20 mouse cellular contexts compared by ENCODE assay signal in genomic region chr4:57216535-57216934, GRCm38 (mm10).
DNase-seq lines count a peak whose midpoint lies in the region; ATAC-seq and TF ChIP-seq lines count a peak whose summit lies in the region.
"Had no signal": no experiment of that assay in that cellular context is flagged by ENCODE, and none has a peak within 500 bp of the region (broad histone marks: within the 10 kb centered on the region; RNA-seq: fewer than 3 reads in every experiment).

No protein-coding gene starts in this region.

- H3K4me3 ChIP-seq in hindbrain, postnatal 0 days (ENCODE audit: low read length) = no peak overlapping the region
- no peak overlapping the region for H3K4me3 ChIP-seq in hindbrain, embryonic 11.5 days (ENCODE audit: low read depth, low read length)
- no peak overlapping the region for H3K4me3 ChIP-seq in lung, postnatal 0 days (ENCODE audit: low read depth, low read length)
- H3K4me3 ChIP-seq: embryonic facial prominence, embryonic 13.5 days; heart, embryonic 10.5 days; hindbrain, embryonic 15.5 days; limb, embryonic 10.5 days; liver, embryonic 12.5 days; midbrain, embryonic 10.5 days had no signal

- TF ChIP-seq CTCF in hindbrain, postnatal 0 days (IDR thresholded peaks at IDR 0.05; ENCODE audit: low read depth) = peak; percentile 33
- peak; percentile 51 for TF ChIP-seq CTCF in lung, postnatal 0 days (IDR thresholded peaks at IDR 0.05)

- no peak for TF ChIP-seq EP300 in lung, postnatal 0 days (IDR thresholded peaks at IDR 0.05)

- no peak overlapping the region for H3K27ac ChIP-seq in hindbrain, postnatal 0 days
- no peak overlapping the region for H3K27ac ChIP-seq in hindbrain, embryonic 11.5 days (ENCODE audit: low read depth, low read length)
- no peak overlapping the region for H3K27ac ChIP-seq in lung, postnatal 0 days (ENCODE audit: low read length)
- H3K27ac ChIP-seq: embryonic facial prominence, embryonic 13.5 days; heart, embryonic 10.5 days; hindbrain, embryonic 15.5 days; limb, embryonic 10.5 days; liver, embryonic 12.5 days; midbrain, embryonic 10.5 days had no signal

- H3K4me2 ChIP-seq in hindbrain, postnatal 0 days (ENCODE audit: low read depth, low read length) = no peak overlapping the region
- H3K4me2 ChIP-seq in hindbrain, embryonic 11.5 days (replicated peaks; ENCODE audit: low read depth, low read length) = no peak overlapping the region
- H3K4me2 ChIP-seq in lung, postnatal 0 days (replicated peaks; ENCODE audit: low read depth, low read length) = no peak overlapping the region
- H3K4me2 ChIP-seq: embryonic facial prominence, embryonic 13.5 days; hindbrain, embryonic 15.5 days; liver, embryonic 12.5 days had no signal

- WGBS in hindbrain, postnatal 0 days = 94% methylated on average over 4 of the region's 4 CpGs
- 91% methylated on average over 4 of the region's 4 CpGs for WGBS in hindbrain, embryonic 11.5 days
- 93% methylated on average over 4 of the region's 4 CpGs for WGBS in lung, postnatal 0 days

- 0 out of 2 replicates have a peak, but pooled peaks cover 4% of the 10 kb centered on the region for H3K36me3 ChIP-seq in hindbrain, postnatal 0 days (ENCODE audit: insufficient read depth, low read length)
- H3K36me3 ChIP-seq in hindbrain, embryonic 11.5 days (ENCODE audit: control insufficient read depth, insufficient read depth, low read length) = no peaks in the 10 kb centered on the region
- peaks cover 3% of the 10 kb centered on the region; the same call in 1 of the 2 replicates for H3K36me3 ChIP-seq in lung, postnatal 0 days (ENCODE audit: insufficient read depth, low read length)
- H3K36me3 ChIP-seq: embryonic facial prominence, embryonic 13.5 days; heart, embryonic 10.5 days; hindbrain, embryonic 15.5 days; limb, embryonic 10.5 days; liver, embryonic 12.5 days; midbrain, embryonic 10.5 days had no signal

- H3K4me1 ChIP-seq in hindbrain, postnatal 0 days (ENCODE audit: insufficient read depth, low read length) = no peaks in the 10 kb centered on the region
- H3K4me1 ChIP-seq in hindbrain, embryonic 11.5 days (replicated peaks; ENCODE audit: control insufficient read depth, insufficient read depth, low read length) = no peaks in the 10 kb centered on the region
- H3K4me1 ChIP-seq in lung, postnatal 0 days (ENCODE audit: insufficient read depth, low read depth, low read length) = no peaks in the 10 kb centered on the region
- H3K4me1 ChIP-seq: embryonic facial prominence, embryonic 13.5 days; heart, embryonic 10.5 days; limb, embryonic 10.5 days; liver, embryonic 12.5 days; midbrain, embryonic 10.5 days had no signal

- ATAC-seq in hindbrain, postnatal 0 days = no peak
- no peak for ATAC-seq in hindbrain, embryonic 11.5 days (ENCODE audit: low FRiP score)
- no peak for ATAC-seq in lung, postnatal 0 days
- ATAC-seq: liver, embryonic 12.5 days had no signal

- no peak overlapping the region for H3K9ac ChIP-seq in hindbrain, postnatal 0 days (replicated peaks; ENCODE audit: low read length)
- H3K9ac ChIP-seq in hindbrain, embryonic 11.5 days (ENCODE audit: low read depth, low read length) = no peak overlapping the region
- no peak overlapping the region for H3K9ac ChIP-seq in lung, postnatal 0 days (replicated peaks; ENCODE audit: low read depth)
- H3K9ac ChIP-seq: embryonic facial prominence, embryonic 13.5 days; hindbrain, embryonic 15.5 days; liver, embryonic 12.5 days had no signal

- DNase-seq in hindbrain, postnatal 0 days (ENCODE audit: low spot score) = no peak
- DNase-seq in hindbrain, embryonic 11.5 days (ENCODE audit: low spot score) = no peak
- peak; percentile 42 for DNase-seq in lung, postnatal 0 days (ENCODE audit: low spot score)
- no peak for DNase-seq in lung, postnatal 10 days
- peak; percentile 45 for DNase-seq in NIH3T3 (ENCODE audit: low read depth)
- peak; percentile 22 for DNase-seq in embryo, embryonic 11 days
- no peak for DNase-seq in ovary, postnatal 36 days (ENCODE audit: low spot score)
- no peak for DNase-seq in kidney, adult 11 months
- DNase-seq: cerebellum, adult 11 months; cerebellum, postnatal 25 days; gastrocnemius, postnatal 10 days; heart, postnatal 14 days; lung, postnatal 14 days; thymus, postnatal 4 days had no signal

- no peaks in the 10 kb centered on the region for H3K27me3 ChIP-seq in hindbrain, postnatal 0 days (ENCODE audit: insufficient read depth, low read length)
- H3K27me3 ChIP-seq in hindbrain, embryonic 11.5 days (ENCODE audit: control insufficient read depth, insufficient read depth, low read length) = no peaks in the 10 kb centered on the region
- no peaks in the 10 kb centered on the region for H3K27me3 ChIP-seq in lung, postnatal 0 days (replicated peaks; ENCODE audit: insufficient read depth, low read length)
- H3K27me3 ChIP-seq: embryonic facial prominence, embryonic 13.5 days; hindbrain, embryonic 15.5 days; liver, embryonic 12.5 days had no signal

- H3K9me3 ChIP-seq in hindbrain, postnatal 0 days (ENCODE audit: low read length) = no peaks in the 10 kb centered on the region
- no peaks in the 10 kb centered on the region for H3K9me3 ChIP-seq in hindbrain, embryonic 11.5 days (ENCODE audit: control insufficient read depth, low read length)
- H3K9me3 ChIP-seq in lung, postnatal 0 days (ENCODE audit: low read length) = no peaks in the 10 kb centered on the region
- H3K9me3 ChIP-seq: embryonic facial prominence, embryonic 13.5 days; heart, embryonic 10.5 days; hindbrain, embryonic 15.5 days; limb, embryonic 10.5 days; liver, embryonic 12.5 days; midbrain, embryonic 10.5 days had no signal

Comparison
In these comparisons a context has a peak if more than half of its experiments do, and no peak if none do; other contexts are left out.
1. DNase-seq: peak in lung, postnatal 0 days (single experiment), NIH3T3 (single experiment) and embryo, embryonic 11 days (single experiment); none in hindbrain, postnatal 0 days (single experiment), hindbrain, embryonic 11.5 days (single experiment), lung, postnatal 10 days (single experiment), ovary, postnatal 36 days (single experiment) and kidney, adult 11 months (single experiment).